Mouse (Mus musculus) hindbrain, embryonic 16.5 days (tissue): ENCODE results near the gene Igbp1b. TPM values are rescaled to one million over a fixed set of nuclear protein-coding genes. Genes with fewer than 3 reads are reported as not detected.

Source experiments
- polyA plus RNA-seq: library from polyadenylated mRNA; unstranded; fragments of >200 nt; fragmentation: Nextera tagmentation; extraction: Ambion mirVana; gene quantifications from 2 replicates; pipeline ENCODE4 v1.2.1, GENCODE M21; 2015

Igbp1b gene
- polyA plus RNA-seq, 1 experiment from 2014 or later: 0.10 TPM

Other genes with a start within 250 kb of the Igbp1b start
- gene Lmo3, start 76.6 kb downstream of the Igbp1b start, polyA plus RNA-seq: 83.4 and 89.5 TPM in 2 replicates